Mouse (Mus musculus): Measurements from ENCODE around the gene Vmn1r217. TPM values are rescaled to one million over a fixed set of nuclear protein-coding genes. Genes with fewer than 3 reads are reported as not detected.
"Not testable (repeated sequence)": the region's sequence is repeated elsewhere in the genome, so short reads cannot be mapped to it uniquely, and the experiment has no call there.

Gene Vmn1r217
- not detected in 2 replicates for polyA plus RNA-seq (2012; rRNA removed)

- not testable (repeated sequence) for H3K27ac ChIP-seq (ENCODE audit: insufficient read depth, low read length); H3K4me1 ChIP-seq (ENCODE audit: control insufficient read depth, insufficient read depth, low read length); H3K4me3 ChIP-seq (ENCODE audit: insufficient read depth, low read length)
Measured at GRCm38 (mm10) chr13:23118126-23118525, at the start of gene Vmn1r217. Gene Vmn1r217 (minus strand): TSS chr13:23118226.

GRCm38 (mm10) chr13:23166471-23166870, 48.4 kb upstream of the Vmn1r217 start:
- not testable (repeated sequence) for H3K27ac ChIP-seq (ENCODE audit: insufficient read depth, low read length); H3K4me1 ChIP-seq (ENCODE audit: control insufficient read depth, insufficient read depth, low read length); H3K4me3 ChIP-seq (ENCODE audit: insufficient read depth, low read length)

DNA sequence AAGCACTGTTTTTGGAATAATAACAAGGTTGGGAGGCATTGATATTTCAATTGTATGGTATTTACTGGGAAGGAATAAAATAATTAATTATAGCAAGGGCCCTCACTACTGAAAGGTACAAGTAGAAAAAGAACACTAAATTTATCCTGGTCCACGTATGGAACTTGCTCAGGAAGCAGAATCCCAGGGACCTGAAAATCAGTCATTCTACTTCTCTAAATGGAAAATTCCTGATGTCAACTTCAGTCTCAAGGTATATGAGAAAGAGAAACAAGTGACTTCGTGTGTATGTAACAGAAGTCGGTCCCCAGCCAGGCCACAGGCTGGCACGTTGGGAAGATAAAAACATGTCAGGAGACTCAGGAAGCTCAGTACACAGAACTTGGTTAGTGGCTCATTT, 41.0 kb upstream of the Vmn1r217 start, which contains the start of gene Vmn1r219:
Gene Vmn1r219 (plus strand): TSS at position 301 of the 400 bp plus-strand sequence.
- Histone ChIP-seq H3K4me1 (ENCODE audit: control insufficient read depth, insufficient read depth, low read length) (no peaks in the 10 kb centered on the region), H3K27ac (ENCODE audit: insufficient read depth, low read length) (no peak within 1 kb of the TSS), H3K4me3 (ENCODE audit: insufficient read depth, low read length) (no peak within 1 kb of the TSS)
- no peak for TF ChIP-seq CTCF (IDR thresholded peaks at IDR 0.05; ENCODE audit: extremely low read depth, insufficient read depth, low read length)
- TF ChIP-seq POLR2A (IDR thresholded peaks at IDR 0.05; ENCODE audit: extremely low read depth, insufficient read depth, low read length): no peak

GRCm38 (mm10) chr13:23157848-23158247, 39.8 kb upstream of the Vmn1r217 start:
- Histone ChIP-seq H3K4me3 (ENCODE audit: insufficient read depth, low read length) (no peak overlapping the region), H3K27ac (ENCODE audit: insufficient read depth, low read length) (no peak overlapping the region), H3K4me1 (ENCODE audit: control insufficient read depth, insufficient read depth, low read length) (no peaks in the 10 kb centered on the region)
- TF ChIP-seq POLR2A (IDR thresholded peaks at IDR 0.05; ENCODE audit: extremely low read depth, insufficient read depth, low read length) (no peak), CTCF (IDR thresholded peaks at IDR 0.05; ENCODE audit: extremely low read depth, insufficient read depth, low read length) (no peak)

GRCm38 (mm10) chr13:23138880-23139279, 20.9 kb upstream of the Vmn1r217 start:
- no peak overlapping the region for H3K4me3 ChIP-seq (ENCODE audit: insufficient read depth, low read length)
- TF ChIP-seq CTCF (IDR thresholded peaks at IDR 0.05; ENCODE audit: extremely low read depth, insufficient read depth, low read length) (no peak), POLR2A (IDR thresholded peaks at IDR 0.05; ENCODE audit: extremely low read depth, insufficient read depth, low read length) (no peak)
- no peak overlapping the region for H3K27ac ChIP-seq (ENCODE audit: insufficient read depth, low read length)
- H3K4me1 ChIP-seq (ENCODE audit: control insufficient read depth, insufficient read depth, low read length): no peaks in the 10 kb centered on the region

DNA sequence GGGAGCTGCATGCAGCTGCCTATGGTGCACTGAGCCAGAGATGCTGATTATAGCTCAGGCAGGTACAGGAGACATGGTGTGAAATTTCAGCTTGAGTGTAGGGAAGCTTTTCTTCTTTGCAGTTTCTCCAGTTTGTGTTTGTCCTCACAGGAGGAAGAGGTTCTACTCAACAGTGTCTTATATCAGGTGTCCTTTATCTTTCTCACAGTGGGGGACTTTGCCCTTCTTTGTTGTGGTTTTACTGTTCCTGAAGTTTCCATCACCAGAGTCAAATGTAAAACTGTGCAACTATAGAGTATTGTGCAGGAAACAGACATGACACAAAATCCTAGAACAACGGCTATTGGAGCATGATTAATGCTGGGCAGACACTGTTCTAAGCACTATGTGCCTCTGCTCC, 15.5 kb upstream of the Vmn1r217 start:
- no peak for TF ChIP-seq POLR2A (IDR thresholded peaks at IDR 0.05; ENCODE audit: extremely low read depth, insufficient read depth, low read length)
- TF ChIP-seq CTCF (IDR thresholded peaks at IDR 0.05; ENCODE audit: extremely low read depth, insufficient read depth, low read length): no peak
- H3K4me3 ChIP-seq (ENCODE audit: insufficient read depth, low read length): no peak overlapping the region
- H3K4me1 ChIP-seq (ENCODE audit: control insufficient read depth, insufficient read depth, low read length): no peaks in the 10 kb centered on the region
- no peak overlapping the region for H3K27ac ChIP-seq (ENCODE audit: insufficient read depth, low read length)

DNA sequence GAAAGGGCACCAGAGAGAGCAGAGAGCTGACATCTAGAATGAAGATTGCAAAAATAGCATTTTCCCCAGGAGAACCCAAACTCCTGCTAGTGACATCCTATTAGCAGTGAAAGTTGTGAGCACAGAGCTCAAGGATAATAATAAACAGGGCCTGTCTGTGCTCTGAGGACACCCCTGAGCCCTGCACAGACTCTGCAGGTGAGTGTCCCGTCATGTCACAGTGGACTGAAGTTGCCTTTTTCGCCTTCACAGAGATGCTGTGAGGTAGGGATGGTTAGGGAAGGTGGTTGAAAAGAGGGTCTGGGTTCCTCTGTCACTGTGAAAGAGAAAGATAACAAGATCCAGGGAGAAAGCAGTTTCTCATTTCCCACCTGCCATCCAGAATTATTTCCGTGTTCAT, 15.1 kb upstream of the Vmn1r217 start, which contains the start of gene Vmn1r218:
Gene Vmn1r218 (plus strand): TSS at position 57 of the 400 bp plus-strand sequence.
- Histone ChIP-seq H3K27ac (ENCODE audit: insufficient read depth, low read length) (no peak within 1 kb of the TSS), H3K4me3 (ENCODE audit: insufficient read depth, low read length) (no peak within 1 kb of the TSS), H3K4me1 (ENCODE audit: control insufficient read depth, insufficient read depth, low read length) (no peaks in the 10 kb centered on the region)
- no peak for TF ChIP-seq POLR2A (IDR thresholded peaks at IDR 0.05; ENCODE audit: extremely low read depth, insufficient read depth, low read length)
- no peak for TF ChIP-seq CTCF (IDR thresholded peaks at IDR 0.05; ENCODE audit: extremely low read depth, insufficient read depth, low read length)

GRCm38 (mm10) chr13:23120611-23121010, 2.6 kb upstream of the Vmn1r217 start:
- H3K4me3 ChIP-seq (ENCODE audit: insufficient read depth, low read length): no peak overlapping the region
- TF ChIP-seq CTCF (IDR thresholded peaks at IDR 0.05; ENCODE audit: extremely low read depth, insufficient read depth, low read length): no peak
- TF ChIP-seq POLR2A (IDR thresholded peaks at IDR 0.05; ENCODE audit: extremely low read depth, insufficient read depth, low read length): no peak
- no peak overlapping the region for H3K27ac ChIP-seq (ENCODE audit: insufficient read depth, low read length)
- no peaks in the 10 kb centered on the region for H3K4me1 ChIP-seq (ENCODE audit: control insufficient read depth, insufficient read depth, low read length)

DNA sequence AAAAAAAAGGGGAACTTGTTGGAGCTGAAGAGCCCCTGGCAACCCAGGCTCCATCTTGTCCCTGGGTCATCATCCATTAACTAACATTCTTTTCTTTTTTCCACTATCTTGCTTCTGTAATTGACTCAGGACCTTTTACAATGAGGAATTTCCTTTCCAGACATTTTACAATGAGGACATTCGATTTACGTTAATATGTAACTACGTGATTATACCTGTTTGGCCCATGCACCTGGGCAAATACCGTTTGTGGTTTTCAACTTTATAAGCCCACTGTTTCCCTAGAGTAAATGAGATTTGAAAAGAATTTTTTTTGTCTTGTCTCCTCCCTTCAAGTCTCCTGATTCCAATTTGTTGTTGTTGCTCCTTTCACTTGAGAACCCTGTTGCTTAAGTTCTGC, 23.6 kb downstream of the Vmn1r217 start:
- TF ChIP-seq POLR2A (IDR thresholded peaks at IDR 0.05; ENCODE audit: extremely low read depth, insufficient read depth, low read length) (no peak), CTCF (IDR thresholded peaks at IDR 0.05; ENCODE audit: extremely low read depth, insufficient read depth, low read length) (no peak)
- no peaks in the 10 kb centered on the region for H3K4me1 ChIP-seq (ENCODE audit: control insufficient read depth, insufficient read depth, low read length)
- no peak overlapping the region for H3K27ac ChIP-seq (ENCODE audit: insufficient read depth, low read length)
- H3K4me3 ChIP-seq (ENCODE audit: insufficient read depth, low read length): no peak overlapping the region

DNA sequence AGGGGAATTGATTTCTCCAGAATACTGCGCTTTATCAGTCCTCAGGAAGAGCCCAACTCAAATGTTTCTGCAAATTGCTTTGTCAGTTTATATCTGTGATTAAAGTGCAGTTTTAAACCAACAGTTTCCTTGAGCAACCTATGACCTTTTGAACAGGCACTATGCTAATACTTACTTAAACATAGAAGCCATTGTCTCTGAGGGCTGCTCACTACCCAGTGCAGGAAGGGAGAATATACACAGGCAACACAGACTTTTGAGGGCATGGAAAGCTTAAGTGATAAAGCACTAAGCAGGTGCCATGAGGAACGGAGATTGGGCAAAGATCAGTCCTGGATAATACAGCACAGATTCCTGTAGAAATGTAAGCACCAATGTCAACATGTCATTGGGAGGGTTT, 48.7 kb downstream of the Vmn1r217 start:
- H3K27ac ChIP-seq (ENCODE audit: insufficient read depth, low read length): no peak overlapping the region
- no peak for TF ChIP-seq CTCF (IDR thresholded peaks at IDR 0.05; ENCODE audit: extremely low read depth, insufficient read depth, low read length)
- no peak for TF ChIP-seq POLR2A (IDR thresholded peaks at IDR 0.05; ENCODE audit: extremely low read depth, insufficient read depth, low read length)
- no peaks in the 10 kb centered on the region for H3K4me1 ChIP-seq (ENCODE audit: control insufficient read depth, insufficient read depth, low read length)
- no peak overlapping the region for H3K4me3 ChIP-seq (ENCODE audit: insufficient read depth, low read length)

DNA sequence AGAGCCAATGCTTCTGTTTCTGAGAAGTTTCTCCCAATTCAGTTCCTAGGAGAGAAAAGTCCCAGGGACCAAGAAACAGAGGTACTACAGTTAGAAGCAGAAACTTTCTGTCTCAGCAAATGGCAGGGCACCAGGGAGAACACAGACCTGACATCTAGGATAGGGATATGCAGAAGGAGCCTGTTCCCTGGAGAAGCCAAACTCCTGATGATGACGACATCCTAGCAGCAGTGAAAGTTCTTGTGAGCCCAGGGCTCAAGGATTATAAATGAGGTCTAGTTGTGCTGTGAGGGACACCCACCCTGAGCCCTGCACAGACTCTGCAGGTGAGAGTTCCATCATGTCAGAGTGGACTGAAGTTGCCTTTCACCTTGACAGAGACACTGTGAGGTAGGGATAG, 50.3 kb downstream of the Vmn1r217 start, which contains the start of gene Vmn1r215:
Gene Vmn1r215 (plus strand): TSS at position 301 of the 400 bp plus-strand sequence.
- Histone ChIP-seq H3K27ac (ENCODE audit: insufficient read depth, low read length) (no peak within 1 kb of the TSS), H3K4me1 (ENCODE audit: control insufficient read depth, insufficient read depth, low read length) (no peaks in the 10 kb centered on the region), H3K4me3 (ENCODE audit: insufficient read depth, low read length) (no peak within 1 kb of the TSS)
- TF ChIP-seq POLR2A (IDR thresholded peaks at IDR 0.05; ENCODE audit: extremely low read depth, insufficient read depth, low read length): no peak
- no peak for TF ChIP-seq CTCF (IDR thresholded peaks at IDR 0.05; ENCODE audit: extremely low read depth, insufficient read depth, low read length)

Measured in cortical plate, adult 2 months (tissue).